ENCODE assay signal across 9 mouse cellular contexts in genomic region chr1:153556896-153557295, GRCm38 (mm10). TPM values are rescaled to one million over a fixed set of nuclear protein-coding genes. Genes with fewer than 3 reads are reported as not detected.
DNase-seq lines count a peak whose midpoint lies in the region; ATAC-seq and TF ChIP-seq lines count a peak whose summit lies in the region.
"Had no signal": no experiment of that assay in that cellular context is flagged by ENCODE, and none has a peak within 500 bp of the region (broad histone marks: within the 10 kb centered on the region; RNA-seq: fewer than 3 reads in every experiment).

No protein-coding gene starts in this region.

- H3K27me3 ChIP-seq in forebrain, embryonic 10.5 days (ENCODE audit: poor library complexity, severe bottlenecking) = 0 out of 2 replicates have a peak, but pooled peaks cover 6% of the 10 kb centered on the region
- no peaks in the 10 kb centered on the region for H3K27me3 ChIP-seq in hindbrain, postnatal 0 days (ENCODE audit: insufficient read depth, low read length)
- no peaks in the 10 kb centered on the region for H3K27me3 ChIP-seq in midbrain, postnatal 0 days (ENCODE audit: insufficient read depth, low read length)

- DNase-seq in ovary, postnatal 14 days (ENCODE audit: low spot score) = peak; percentile 36
- DNase-seq in ovary, adult 18-20 months (ENCODE audit: low spot score) = no peak
- DNase-seq in brain, adult 2 months (ENCODE audit: low read depth, low spot score) = peak; percentile 82
- peak; percentile 45 for DNase-seq in forebrain, embryonic 10.5 days (ENCODE audit: extremely low spot score, low spot score)
- peak; percentile 91 for DNase-seq in hindbrain, postnatal 0 days (ENCODE audit: low spot score)
- peak; percentile 35 to 67 for DNase-seq in left cerebral cortex, postnatal 10 days (ENCODE audit: extremely low spot score in 1 of 2, low spot score in 2 of 2)
- peak; percentile 88 for DNase-seq in midbrain, postnatal 0 days (ENCODE audit: low spot score)
- DNase-seq in testis, postnatal 14 days (ENCODE audit: low spot score) = no peak

- intact Hi-C loops in left cerebral cortex, postnatal 10 days (cut with DNase I) = loop anchor here (1.0 to 5.0 kb wide), 4 partner anchors 185 to 620 kb away; no protein-coding TSS in a partner anchor

- WGBS in forebrain, embryonic 10.5 days = 6% methylated on average over 2 of the region's 2 CpGs
- WGBS in hindbrain, postnatal 0 days = 6% methylated on average over 2 of the region's 2 CpGs
- WGBS in midbrain, postnatal 0 days = 10% methylated on average over 2 of the region's 2 CpGs

- peaks cover 18% of the 10 kb centered on the region for H3K4me1 ChIP-seq in forebrain, embryonic 10.5 days
- H3K4me1 ChIP-seq in hindbrain, postnatal 0 days (ENCODE audit: insufficient read depth, low read length) = no peaks in the 10 kb centered on the region
- no peaks in the 10 kb centered on the region for H3K4me1 ChIP-seq in midbrain, postnatal 0 days (ENCODE audit: insufficient read depth, low read length)
- H3K4me1 ChIP-seq: limb, embryonic 12.5 days had no signal

- no peaks in the 10 kb centered on the region for H3K9me3 ChIP-seq in forebrain, embryonic 10.5 days
- no peaks in the 10 kb centered on the region for H3K9me3 ChIP-seq in hindbrain, postnatal 0 days (ENCODE audit: low read length)
- H3K9me3 ChIP-seq in midbrain, postnatal 0 days (ENCODE audit: low read length) = no peaks in the 10 kb centered on the region
- H3K9me3 ChIP-seq: limb, embryonic 12.5 days had no signal

- no peak overlapping the region for H3K9ac ChIP-seq in hindbrain, postnatal 0 days (replicated peaks; ENCODE audit: low read length)
- H3K9ac ChIP-seq in midbrain, postnatal 0 days (replicated peaks; ENCODE audit: low read length, poor library complexity, severe bottlenecking) = no peak overlapping the region
- H3K9ac ChIP-seq: limb, embryonic 12.5 days had no signal

- TF ChIP-seq CTCF in hindbrain, postnatal 0 days (IDR thresholded peaks at IDR 0.05; ENCODE audit: low read depth) = peak; percentile 97
- TF ChIP-seq CTCF in midbrain, postnatal 0 days (IDR thresholded peaks at IDR 0.05) = peak; percentile 97

- no peaks in the 10 kb centered on the region for H3K36me3 ChIP-seq in forebrain, embryonic 10.5 days (replicated peaks)
- no peaks in the 10 kb centered on the region for H3K36me3 ChIP-seq in hindbrain, postnatal 0 days (ENCODE audit: insufficient read depth, low read length)
- H3K36me3 ChIP-seq in midbrain, postnatal 0 days (ENCODE audit: insufficient read depth, low read length) = no peaks in the 10 kb centered on the region
- H3K36me3 ChIP-seq: limb, embryonic 12.5 days had no signal

- H3K27ac ChIP-seq in forebrain, embryonic 10.5 days = no peak overlapping the region
- H3K27ac ChIP-seq in hindbrain, postnatal 0 days = no peak overlapping the region
- no peak overlapping the region for H3K27ac ChIP-seq in midbrain, postnatal 0 days (ENCODE audit: low read depth, low read length)
- H3K27ac ChIP-seq: limb, embryonic 12.5 days had no signal

- ATAC-seq in hindbrain, postnatal 0 days = peak; percentile 72
- ATAC-seq in midbrain, postnatal 0 days (ENCODE audit: low FRiP score) = peak; percentile 74; the same call in 1 of the 2 replicates

- H3K4me2 ChIP-seq in hindbrain, postnatal 0 days (ENCODE audit: low read depth, low read length) = no peak overlapping the region
- H3K4me2 ChIP-seq in midbrain, postnatal 0 days (ENCODE audit: low read depth, low read length, poor library complexity, severe bottlenecking) = no peak overlapping the region
- H3K4me2 ChIP-seq: limb, embryonic 12.5 days had no signal

- H3K4me3 ChIP-seq in forebrain, embryonic 10.5 days = no peak overlapping the region
- no peak overlapping the region for H3K4me3 ChIP-seq in hindbrain, postnatal 0 days (ENCODE audit: low read length)
- H3K4me3 ChIP-seq in midbrain, postnatal 0 days (ENCODE audit: low read depth, low read length) = no peak overlapping the region
- H3K4me3 ChIP-seq: limb, embryonic 12.5 days had no signal

RNA-seq across cellular contexts. Expression of gene Npl, which starts 7.1 kb away (rescaled TPM):
- 13.3 and 13.5 TPM in 2 replicates for polyA plus RNA-seq in forebrain, embryonic 10.5 days (2016; fragmentation: Nextera tagmentation; extraction: Ambion mirVana)
- total RNA-seq in hindbrain, postnatal 0 days (2014; rRNA removed) = 7.3 and 9.4 TPM in 2 replicates
- 18.3 and 20.2 TPM in 2 replicates for polyA plus RNA-seq in hindbrain, postnatal 0 days (2015; fragmentation: Nextera tagmentation; extraction: Ambion mirVana)
- 1 to 10 TPM; 5.8 to 5.9 TPM for total RNA-seq in left cerebral cortex, postnatal 10 days (2021)
- 8.1 and 11.6 TPM in 2 replicates for total RNA-seq in midbrain, postnatal 0 days (2014; rRNA removed)
- 12.0 and 12.3 TPM in 2 replicates for polyA plus RNA-seq in midbrain, postnatal 0 days (2015; fragmentation: Nextera tagmentation; extraction: Ambion mirVana)

Comparison
In these comparisons a context has a peak if more than half of its experiments do, and no peak if none do; other contexts are left out.
1. DNase-seq: peak in ovary, postnatal 14 days (single experiment), brain, adult 2 months (single experiment), forebrain, embryonic 10.5 days (single experiment), hindbrain, postnatal 0 days (single experiment), left cerebral cortex, postnatal 10 days (2 of 2) and midbrain, postnatal 0 days (single experiment); none in ovary, adult 18-20 months (single experiment) and testis, postnatal 14 days (single experiment).